Mouse (Mus musculus) layer of hippocampus, adult 11-12 months (tissue): ENCODE measurements around the gene Fzd5.

Source experiments
- DNase-seq: peaks from one replicate; pipeline ENCODE4 v3.0.0; 2022; ENCODE audit warnings: low spot score

The Fzd5 gene

GRCm38 (mm10) chr1:64737502-64738179 is at the start of gene Fzd5:
Fzd5 (minus strand) TSS chr1:64737751.
- DNase-seq, result peak; percentile 81

GRCm38 (mm10) chr1:64779863-64780262 is 42.3 kb upstream of the Fzd5 start:
- no peak for DNase-seq

- no peak for DNase-seq
These were observed 41.9 kb upstream of the Fzd5 start for GRCm38 (mm10) chr1:64779415-64779814.

GRCm38 (mm10) chr1:64773305-64773704 is 35.8 kb upstream of the Fzd5 start:
- DNase-seq, result no peak

GRCm38 (mm10) chr1:64770169-64770568 is 32.6 kb upstream of the Fzd5 start:
- DNase-seq, result no peak

GRCm38 (mm10) chr1:64761646-64762045 is 24.1 kb upstream of the Fzd5 start:
- DNase-seq, result no peak

GRCm38 (mm10) chr1:64757766-64758165 is 20.2 kb upstream of the Fzd5 start:
- no peak for DNase-seq

GRCm38 (mm10) chr1:64757254-64757653 is 19.7 kb upstream of the Fzd5 start:
- no peak for DNase-seq

GRCm38 (mm10) chr1:64756640-64757030 is 19.1 kb upstream of the Fzd5 start:
- DNase-seq, result no peak

- no peak for DNase-seq
These were observed 18.6 kb upstream of the Fzd5 start for GRCm38 (mm10) chr1:64755971-64756639.

GRCm38 (mm10) chr1:64754658-64755057 is 17.1 kb upstream of the Fzd5 start:
- DNase-seq, result no peak

GRCm38 (mm10) chr1:64753668-64754067 is 16.1 kb upstream of the Fzd5 start:
- no peak for DNase-seq

GRCm38 (mm10) chr1:64753109-64753508 is 15.6 kb upstream of the Fzd5 start:
- DNase-seq, result no peak

- no peak for DNase-seq
These were observed 7.1 kb upstream of the Fzd5 start for GRCm38 (mm10) chr1:64744616-64745015.

- no peak for DNase-seq
These were observed 5.3 kb upstream of the Fzd5 start for GRCm38 (mm10) chr1:64742741-64743408.

- no peak for DNase-seq
These were observed 1.1 kb upstream of the Fzd5 start for GRCm38 (mm10) chr1:64738661-64739082.

- DNase-seq, result peak; percentile 16
These were observed 617 bp upstream of the Fzd5 start for GRCm38 (mm10) chr1:64738180-64738555.

- DNase-seq, result no peak
These were observed 660 bp downstream of the Fzd5 start for GRCm38 (mm10) chr1:64736681-64737501.

- DNase-seq, result peak; percentile 27
These were observed 1.5 kb downstream of the Fzd5 start for GRCm38 (mm10) chr1:64735781-64736680.

GRCm38 (mm10) chr1:64734771-64735750 is 2.5 kb downstream of the Fzd5 start:
- DNase-seq, result no peak
